Mouse (Mus musculus) bone marrow, adult 2 months (tissue): Measurements from ENCODE around the gene Emc7. TPM values are rescaled to one million over a fixed set of nuclear protein-coding genes. Genes with fewer than 3 reads are reported as not detected.
"Not testable (repeated sequence)": the region's sequence is repeated elsewhere in the genome, so short reads cannot be mapped to it uniquely, and the experiment has no call there.

Experiments used
- H3K27ac ChIP-seq: fragments of 200-500 bp; 2 replicates; pipeline ENCODE4 v1.5.1; 2012; ENCODE audit warnings: low read depth, mild to moderate bottlenecking, control low read depth, inconsistent platforms, low read length; ENCODE audit not compliant: control insufficient read depth, poor library complexity, insufficient read depth
- H3K4me1 ChIP-seq: fragments of 200-500 bp; 2 replicates; pipeline ENCODE4 v1.6.1; 2011; ENCODE audit warnings: low read length; ENCODE audit not compliant: control insufficient read depth, insufficient read depth
- H3K4me3 ChIP-seq: fragments of 200-500 bp; replicated peaks from 2 replicates; pipeline ENCODE3; 2011; ENCODE audit warnings: mild to moderate bottlenecking, low read depth, low read length, control low read depth; ENCODE audit not compliant: control insufficient read depth
- CTCF ChIP-seq: fragments of 200-500 bp; IDR thresholded peaks from 2 replicates; pipeline ENCODE4 v1.5.1; 2011; ENCODE audit warnings: low read length, control low read depth; ENCODE audit not compliant: control insufficient read depth, insufficient read depth
- POLR2A ChIP-seq: fragments of 200-500 bp; IDR thresholded peaks from 2 replicates; pipeline ENCODE4 v1.6.1; 2011; ENCODE audit warnings: low read depth, mild to moderate bottlenecking, control low read depth, low read length, borderline replicate concordance; ENCODE audit not compliant: control insufficient read depth
- WGBS: fragments of 180-500 bp; shearing (Covaris S2); methylation state at CpG from one replicate; pipeline ENCODE4 v1.1.7; 2018; 5-methylcytosine and 5-hydroxymethylcytosine counted together
- polyA plus RNA-seq: library from polyadenylated mRNA; stranded (reverse); fragments of >200 nt; gene quantifications from 2 replicates; pipeline ENCODE4 v1.2.4, GENCODE M21; 2011; ENCODE audit warnings: low replicate concordance; ENCODE audit not compliant: missing spikeins, insufficient read depth, insufficient read length

Emc7 gene
- polyA plus RNA-seq, 1 experiment: 2.9 TPM

DNA sequence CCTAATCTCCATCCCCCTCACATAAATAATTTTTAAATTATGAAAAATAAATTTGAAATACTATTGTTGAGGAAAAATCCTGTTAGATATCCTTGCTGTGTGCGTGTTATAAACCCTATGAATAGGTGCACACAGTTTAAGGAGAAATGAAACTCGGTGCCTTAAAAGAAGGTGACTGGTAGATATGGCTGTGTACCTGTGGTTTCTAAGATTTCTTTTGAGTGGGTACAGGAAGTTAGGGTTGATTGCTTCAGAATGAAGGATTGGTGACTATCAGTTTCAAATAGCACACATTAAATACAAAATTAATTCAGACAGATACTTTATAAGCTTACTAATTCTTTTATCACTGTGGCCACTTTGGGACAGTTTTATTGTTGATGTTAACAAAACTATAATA lies 17.2 kb upstream of the Emc7 start:
- Histone ChIP-seq H3K4me3 (no peak overlapping the region), H3K27ac (no peak overlapping the region), H3K4me1 (no peaks in the 10 kb centered on the region)
- WGBS: 59% methylated on average over 2 of the region's 2 CpGs
- TF ChIP-seq POLR2A (no peak), CTCF (no peak)

- TF ChIP-seq CTCF: no peak
- no peak for TF ChIP-seq POLR2A
Observed at GRCm38 (mm10) chr2:112443491-112443890, 11.3 kb upstream of the Emc7 start.

GRCm38 (mm10) chr2:112445511-112445910 lies 9.3 kb upstream of the Emc7 start:
- peaks cover 2% of the 10 kb centered on the region; the same call in 1 of the 2 replicates for H3K4me1 ChIP-seq
- no peak for TF ChIP-seq POLR2A
- TF ChIP-seq CTCF: no peak

More at GRCm38 (mm10) chr2:112443491-112443890, 11.3 kb upstream of the Emc7 start:
- Histone ChIP-seq H3K4me3 (no peak overlapping the region), H3K27ac (no peak overlapping the region), H3K4me1 (peaks cover 2% of the 10 kb centered on the region; the same call in 1 of the 2 replicates)
- WGBS: 74% methylated on average over 2 of the region's 2 CpGs

DNA sequence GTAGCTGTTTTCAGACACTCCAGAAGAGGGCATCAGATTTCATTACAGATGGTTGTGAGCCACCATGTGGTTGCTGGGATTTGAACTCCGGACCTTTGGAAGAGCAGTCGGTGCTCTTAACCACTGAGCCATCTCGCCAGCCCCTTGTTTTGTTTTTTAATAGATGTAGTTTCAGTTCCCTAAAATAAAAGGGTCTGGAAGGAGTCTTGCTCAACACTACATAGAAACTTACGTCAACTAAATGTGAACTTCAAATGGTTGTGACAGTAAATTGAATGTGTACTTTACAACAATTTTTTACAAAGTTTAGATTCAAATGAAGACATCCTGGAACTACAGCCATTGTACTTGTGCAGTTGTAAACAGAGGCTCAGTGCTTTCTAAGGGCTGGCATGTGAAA lies 6.8 kb upstream of the Emc7 start:
- H3K4me3 ChIP-seq, H3K4me1 ChIP-seq: not testable (repeated sequence)
- WGBS: 28% methylated on average over 4 of the region's 4 CpGs
- 0 out of 2 replicates have a peak overlapping the region, but pooled peaks have one; percentile 24 for H3K27ac ChIP-seq

More at GRCm38 (mm10) chr2:112445511-112445910, 9.3 kb upstream of the Emc7 start:
- H3K4me3 ChIP-seq: no peak overlapping the region
- no peak overlapping the region for H3K27ac ChIP-seq

- no peak for TF ChIP-seq CTCF
- peaks cover 2% of the 10 kb centered on the region; the same call in 1 of the 2 replicates for H3K4me1 ChIP-seq
- H3K4me3 ChIP-seq: no peak overlapping the region
- 0 out of 2 replicates have a peak overlapping the region, but pooled peaks have one; percentile 24 for H3K27ac ChIP-seq
Observed at GRCm38 (mm10) chr2:112448510-112449059, 6.2 kb upstream of the Emc7 start.

GRCm38 (mm10) chr2:112449597-112450296 lies 5.0 kb upstream of the Emc7 start:
- Histone ChIP-seq H3K4me1 (peaks cover 2% of the 10 kb centered on the region; the same call in 1 of the 2 replicates), H3K27ac (no peak overlapping the region), H3K4me3 (no peak overlapping the region)
- no peak for TF ChIP-seq POLR2A
- TF ChIP-seq CTCF: no peak
- 27% methylated on average over 4 of the region's 4 CpGs for WGBS

DNA sequence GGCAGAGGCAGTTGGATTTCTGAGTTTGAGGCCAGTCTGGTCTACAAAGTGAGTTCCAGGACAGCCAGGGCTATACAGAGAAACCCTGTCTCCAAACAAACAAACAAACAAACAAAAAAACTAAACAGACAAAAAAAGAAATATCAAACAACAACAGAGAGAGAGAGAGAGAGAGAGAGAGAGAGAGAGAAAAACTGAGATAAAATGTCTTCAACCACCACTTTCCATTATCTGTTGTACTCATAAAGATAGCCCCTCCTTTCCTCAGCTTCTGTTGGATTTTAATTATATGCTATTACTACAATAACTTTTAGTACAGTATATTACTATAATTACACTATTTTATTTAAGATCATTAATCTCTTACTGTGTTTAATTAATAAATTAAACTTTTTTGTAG lies 2.3 kb upstream of the Emc7 start:
- H3K27ac ChIP-seq, H3K4me3 ChIP-seq, H3K4me1 ChIP-seq: not testable (repeated sequence)

GRCm38 (mm10) chr2:112454125-112454861 lies 504 bp upstream of the Emc7 start:
- Histone ChIP-seq H3K27ac (peak overlapping the region; percentile 72), H3K4me1 (no peaks in the 10 kb centered on the region), H3K4me3 (peak overlapping the region; percentile 77)
- 25% methylated on average over 17 of the region's 17 CpGs for WGBS
- no peak for TF ChIP-seq CTCF
- no peak for TF ChIP-seq POLR2A
